ENCODE assay signal across 21 mouse cellular contexts in the genomic region with DNA sequence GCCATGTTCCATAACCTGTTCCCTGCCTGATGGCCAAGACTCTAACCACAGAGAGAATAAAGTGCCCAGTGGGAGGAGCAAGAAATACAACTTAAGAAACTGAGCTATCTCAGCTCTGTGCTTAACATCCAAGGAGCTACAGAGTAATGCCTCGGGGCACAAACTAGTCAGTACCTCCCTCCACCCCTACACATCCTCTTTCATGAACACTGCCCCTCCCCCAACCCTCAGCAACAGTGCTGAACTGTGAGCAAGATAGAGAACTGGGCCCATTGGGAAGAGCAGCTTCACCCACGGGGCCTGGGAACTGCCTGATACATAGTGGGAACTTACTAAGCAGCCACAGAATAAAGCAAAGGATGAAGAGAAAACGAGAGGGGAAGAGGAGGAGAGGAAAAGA.
DNase-seq lines count a peak whose midpoint lies in the region; ATAC-seq lines count a peak whose summit lies in the region.
"Had no signal": no experiment of that assay in that cellular context is flagged by ENCODE, and none has a peak within 500 bp of the region (broad histone marks: within the 10 kb centered on the region; RNA-seq: fewer than 3 reads in every experiment).

No protein-coding gene starts in this region.

- no peaks in the 10 kb centered on the region for H3K36me3 ChIP-seq in midbrain, embryonic 14.5 days (ENCODE audit: control insufficient read depth, insufficient read depth, low read length)
- peaks cover 9% of the 10 kb centered on the region; the same call in 1 of the 2 replicates for H3K36me3 ChIP-seq in midbrain, embryonic 11.5 days (ENCODE audit: control insufficient read depth, insufficient read depth, low read length)
- H3K36me3 ChIP-seq: forebrain, embryonic 12.5 days; G1E; hindbrain, embryonic 15.5 days; limb, embryonic 12.5 days; liver, embryonic 12.5 days; neural tube, embryonic 13.5 days had no signal

- no peak overlapping the region for H3K4me2 ChIP-seq in midbrain, embryonic 14.5 days (ENCODE audit: low read length)
- no peak overlapping the region for H3K4me2 ChIP-seq in midbrain, embryonic 11.5 days
- H3K4me2 ChIP-seq: forebrain, embryonic 12.5 days; hindbrain, embryonic 15.5 days; intestine, embryonic 15.5 days; limb, embryonic 12.5 days; liver, embryonic 12.5 days; midbrain, embryonic 12.5 days; neural tube, embryonic 13.5 days had no signal

- intact Hi-C loops in heart, postnatal 14 days (cut with DNase I) = no loop called here

- no peaks in the 10 kb centered on the region for H3K9me3 ChIP-seq in midbrain, embryonic 14.5 days (ENCODE audit: control insufficient read depth, low read length)
- H3K9me3 ChIP-seq in midbrain, embryonic 11.5 days (ENCODE audit: control insufficient read depth, low read length) = no peaks in the 10 kb centered on the region
- H3K9me3 ChIP-seq: forebrain, embryonic 12.5 days; G1E; hindbrain, embryonic 15.5 days; intestine, embryonic 15.5 days; limb, embryonic 12.5 days; liver, embryonic 12.5 days; midbrain, embryonic 12.5 days; neural tube, embryonic 13.5 days had no signal

- no peaks in the 10 kb centered on the region for H3K4me1 ChIP-seq in midbrain, embryonic 14.5 days (ENCODE audit: control insufficient read depth, insufficient read depth, low read length)
- H3K4me1 ChIP-seq in midbrain, embryonic 11.5 days (ENCODE audit: control insufficient read depth, insufficient read depth, low read length) = no peaks in the 10 kb centered on the region
- H3K4me1 ChIP-seq: hindbrain, embryonic 15.5 days; intestine, embryonic 15.5 days; midbrain, embryonic 12.5 days had no signal

- no peaks in the 10 kb centered on the region for H3K27me3 ChIP-seq in midbrain, embryonic 14.5 days (ENCODE audit: control insufficient read depth, insufficient read depth, low read length)
- no peaks in the 10 kb centered on the region for H3K27me3 ChIP-seq in midbrain, embryonic 11.5 days (ENCODE audit: control insufficient read depth, insufficient read depth, low read length)
- H3K27me3 ChIP-seq: forebrain, embryonic 12.5 days; hindbrain, embryonic 15.5 days; intestine, embryonic 15.5 days; limb, embryonic 12.5 days; liver, embryonic 12.5 days; midbrain, embryonic 12.5 days; neural tube, embryonic 13.5 days had no signal

- WGBS in midbrain, embryonic 14.5 days = 61% methylated on average over 3 of the region's 3 CpGs
- 60% methylated on average over 3 of the region's 3 CpGs for WGBS in midbrain, embryonic 11.5 days

- H3K27ac ChIP-seq in midbrain, embryonic 14.5 days (replicated peaks; ENCODE audit: low read depth, low read length) = no peak overlapping the region
- no peak overlapping the region for H3K27ac ChIP-seq in midbrain, embryonic 11.5 days (ENCODE audit: low read depth, low read length)
- H3K27ac ChIP-seq: forebrain, embryonic 12.5 days; hindbrain, embryonic 15.5 days; intestine, embryonic 15.5 days; kidney, postnatal 0 days; limb, embryonic 12.5 days; liver, embryonic 12.5 days; midbrain, embryonic 12.5 days; neural tube, embryonic 13.5 days had no signal

- H3K9ac ChIP-seq in midbrain, embryonic 14.5 days (replicated peaks; ENCODE audit: low read length) = no peak overlapping the region
- no peak overlapping the region for H3K9ac ChIP-seq in midbrain, embryonic 11.5 days (ENCODE audit: low read length)
- H3K9ac ChIP-seq: forebrain, embryonic 12.5 days; hindbrain, embryonic 15.5 days; intestine, embryonic 15.5 days; limb, embryonic 12.5 days; liver, embryonic 12.5 days; midbrain, embryonic 12.5 days; neural tube, embryonic 13.5 days had no signal

- no peak overlapping the region for H3K4me3 ChIP-seq in midbrain, embryonic 14.5 days (replicated peaks; ENCODE audit: low read depth, low read length)
- H3K4me3 ChIP-seq in midbrain, embryonic 11.5 days (ENCODE audit: low read depth, low read length) = no peak overlapping the region
- H3K4me3 ChIP-seq: forebrain, embryonic 12.5 days; hindbrain, embryonic 15.5 days; intestine, embryonic 15.5 days; limb, embryonic 12.5 days; liver, embryonic 12.5 days; midbrain, embryonic 12.5 days; neural tube, embryonic 13.5 days had no signal

- ATAC-seq in midbrain, embryonic 14.5 days (ENCODE audit: low FRiP score, low TSS enrichment) = no peak
- ATAC-seq in midbrain, embryonic 11.5 days (ENCODE audit: low FRiP score) = no peak
- ATAC-seq: intestine, embryonic 15.5 days; liver, embryonic 12.5 days had no signal

- peak; percentile 40 for DNase-seq in midbrain, embryonic 14.5 days
- DNase-seq in midbrain, embryonic 11.5 days (ENCODE audit: low spot score, missing footprints) = no peak
- DNase-seq in ES-CJ7 (ENCODE audit: low read depth, low spot score) (peak; percentile 13), R1 (ENCODE audit: low read depth, low spot score) (peak; percentile 14)
- peak; percentile 21 for DNase-seq in thymus, postnatal 25 days
- DNase-seq in right cerebral cortex, postnatal 14 days = no peak
- DNase-seq in heart, postnatal 14 days = no peak
- DNase-seq: cerebellum, adult 8-10 months; heart, adult 11 months; heart, postnatal 4 days; lung, adult 2 months; lung, postnatal 36 days had no signal

Comparison
In these comparisons a context has a peak if more than half of its experiments do, and no peak if none do; other contexts are left out.
1. DNase-seq: peak in midbrain, embryonic 14.5 days (single experiment), ES-CJ7 (single experiment), R1 (single experiment) and thymus, postnatal 25 days (single experiment); none in midbrain, embryonic 11.5 days (single experiment), right cerebral cortex, postnatal 14 days (single experiment) and heart, postnatal 14 days (0 of 2).